Mouse (Mus musculus) testis, adult 2 months (tissue): ENCODE data around the gene Aco2. TPM values are rescaled to one million over a fixed set of nuclear protein-coding genes. Genes with fewer than 3 reads are reported as not detected.
A peak's percentile ranks its signal among the peaks of the same experiment; 100 is the strongest.

ENCODE experiments used
- H3K27ac ChIP-seq: fragments of 200-500 bp; 2 replicates; pipeline ENCODE4 v1.5.1; 2012; ENCODE audit warnings: low read depth, low read length; ENCODE audit not compliant: control insufficient read depth, insufficient read depth
- H3K27me3 ChIP-seq: fragments of 200-500 bp; 2 replicates; pipeline ENCODE4 v1.6.1; 2012; ENCODE audit warnings: mild to moderate bottlenecking, low read length, moderate library complexity; ENCODE audit not compliant: control insufficient read depth, insufficient read depth
- H3K36me3 ChIP-seq: fragments of 200-500 bp; 2 replicates; pipeline ENCODE4 v1.6.1; 2012; ENCODE audit warnings: mild to moderate bottlenecking, low read length; ENCODE audit not compliant: control insufficient read depth, insufficient read depth
- H3K4me1 ChIP-seq: fragments of 200-500 bp; 2 replicates; pipeline ENCODE4 v1.6.1; 2012; ENCODE audit warnings: low read length; ENCODE audit not compliant: control insufficient read depth, insufficient read depth
- H3K4me3 ChIP-seq: fragments of 200-500 bp; 2 replicates; pipeline ENCODE4 v1.5.1; 2012; ENCODE audit warnings: low read depth, mild to moderate bottlenecking, low read length, moderate library complexity, mixed read lengths; ENCODE audit not compliant: control insufficient read depth
- CTCF ChIP-seq: fragments of 200-500 bp; IDR thresholded peaks from 2 replicates; pipeline ENCODE4 v1.5.1; 2012; ENCODE audit warnings: low read depth, mild to moderate bottlenecking, inconsistent platforms, low read length, moderate library complexity; ENCODE audit not compliant: control insufficient read depth, insufficient read depth, insufficient replicate concordance
- POLR2A ChIP-seq: fragments of 200-500 bp; IDR thresholded peaks from 2 replicates; pipeline ENCODE4 v1.6.1; 2012; ENCODE audit warnings: low read depth, mild to moderate bottlenecking, inconsistent platforms, low read length, moderate library complexity; ENCODE audit not compliant: control insufficient read depth
- polyA plus RNA-seq: library from polyadenylated mRNA; depleted of rRNA; stranded (reverse); fragments of >200 nt; gene quantifications from 2 replicates; pipeline ENCODE4 v1.2.3, GENCODE M21; 2012

Aco2 gene
- polyA plus RNA-seq, 1 experiment = 112 TPM

GRCm38 (mm10) chr15:81925760-81926445, 53.8 kb downstream of the Aco2 start, which contains the start of gene Polr3h:
TSS of gene Polr3h (minus strand) at chr15:81926240.
- Histone ChIP-seq H3K36me3 (no peaks in the 10 kb centered on the region; the same call in 1 of the 2 replicates), H3K4me1 (peaks cover 15% of the 10 kb centered on the region), H3K27ac (peak within 1 kb of the TSS; percentile 54), H3K27me3 (no peaks in the 10 kb centered on the region), H3K4me3 (peak within 1 kb of the TSS; percentile 77)
- TF ChIP-seq POLR2A (peak; percentile 54; the same call in 1 of the 2 replicates), CTCF (no peak)

GRCm38 (mm10) chr15:81926446-81926822, 54.3 kb downstream of the Aco2 start:
- Histone ChIP-seq H3K27ac (peak overlapping the region; percentile 54), H3K4me1 (peaks cover 15% of the 10 kb centered on the region), H3K27me3 (no peaks in the 10 kb centered on the region), H3K36me3 (no peaks in the 10 kb centered on the region; the same call in 1 of the 2 replicates), H3K4me3 (peak overlapping the region; percentile 43)
- no peak for TF ChIP-seq CTCF
- TF ChIP-seq POLR2A = no peak

GRCm38 (mm10) chr15:81927741-81928140, 55.6 kb downstream of the Aco2 start:
- no peak for TF ChIP-seq CTCF
- TF ChIP-seq POLR2A = no peak
- no peak overlapping the region for H3K27ac ChIP-seq
- H3K27me3 ChIP-seq = no peaks in the 10 kb centered on the region
- no peaks in the 10 kb centered on the region for H3K36me3 ChIP-seq
- H3K4me1 ChIP-seq = peaks cover 15% of the 10 kb centered on the region
- H3K4me3 ChIP-seq = no peak overlapping the region

GRCm38 (mm10) chr15:81928277-81928676, 56.2 kb downstream of the Aco2 start:
- no peaks in the 10 kb centered on the region for H3K36me3 ChIP-seq
- no peaks in the 10 kb centered on the region for H3K27me3 ChIP-seq
- no peak for TF ChIP-seq CTCF
- no peak for TF ChIP-seq POLR2A
- H3K4me1 ChIP-seq = peaks cover 15% of the 10 kb centered on the region
- H3K4me3 ChIP-seq = no peak overlapping the region
- H3K27ac ChIP-seq = no peak overlapping the region

GRCm38 (mm10) chr15:81932951-81933470, 60.9 kb downstream of the Aco2 start:
- Histone ChIP-seq H3K4me3 (no peak overlapping the region), H3K4me1 (peaks cover 5% of the 10 kb centered on the region; the same call in 1 of the 2 replicates)

GRCm38 (mm10) chr15:81933986-81934385, 61.9 kb downstream of the Aco2 start:
- Histone ChIP-seq H3K36me3 (no peaks in the 10 kb centered on the region), H3K27me3 (no peaks in the 10 kb centered on the region), H3K27ac (no peak overlapping the region), H3K4me3 (no peak overlapping the region), H3K4me1 (peaks cover 5% of the 10 kb centered on the region; the same call in 1 of the 2 replicates)
- TF ChIP-seq POLR2A (no peak), CTCF (no peak)

More at GRCm38 (mm10) chr15:81932951-81933470, 60.9 kb downstream of the Aco2 start:
- no peaks in the 10 kb centered on the region for H3K27me3 ChIP-seq
- no peaks in the 10 kb centered on the region for H3K36me3 ChIP-seq
- H3K27ac ChIP-seq = no peak overlapping the region
- TF ChIP-seq POLR2A (no peak), CTCF (no peak)

- Histone ChIP-seq H3K4me1 (peaks cover 5% of the 10 kb centered on the region; the same call in 1 of the 2 replicates), H3K27me3 (no peaks in the 10 kb centered on the region), H3K4me3 (peak overlapping the region; percentile 31; the same call in 1 of the 2 replicates), H3K27ac (peak overlapping the region; percentile 27; the same call in 1 of the 2 replicates), H3K36me3 (no peaks in the 10 kb centered on the region)
- TF ChIP-seq POLR2A (no peak), CTCF (no peak)
These were observed 63.9 kb downstream of the Aco2 start for GRCm38 (mm10) chr15:81935869-81936637.
